Mouse (Mus musculus): Measurements from ENCODE around the gene Tns1. TPM values are rescaled to one million over a fixed set of nuclear protein-coding genes. Genes with fewer than 3 reads are reported as not detected.
"Not testable (repeated sequence)": the region's sequence is repeated elsewhere in the genome, so short reads cannot be mapped to it uniquely, and the experiment has no call there.

Tns1 gene
- polyA plus RNA-seq, 1 experiment from 2014 or later, result 184 TPM

- ATAC-seq (peak; percentile 30), DNase-seq (ENCODE audit: low spot score) (peak; percentile 77)
- Histone ChIP-seq H3K9me3 (ENCODE audit: low read length) (no peaks in the 10 kb centered on the region), H3K36me3 (ENCODE audit: insufficient read depth, low read length) (no peaks in the 10 kb centered on the region), H3K27me3 (replicated peaks; ENCODE audit: insufficient read depth, low read length) (no peaks in the 10 kb centered on the region), H3K9ac (replicated peaks; ENCODE audit: low read depth) (no peak overlapping the region), H3K4me2 (replicated peaks; ENCODE audit: low read depth, low read length) (no peak overlapping the region), H3K4me1 (ENCODE audit: insufficient read depth, low read depth, low read length) (peaks cover 7% of the 10 kb centered on the region), H3K4me3 (ENCODE audit: low read depth, low read length) (no peak overlapping the region), H3K27ac (ENCODE audit: low read length) (no peak overlapping the region)
- TF ChIP-seq CTCF (IDR thresholded peaks at IDR 0.05) (peak; percentile 98), EP300 (IDR thresholded peaks at IDR 0.05) (no peak)
- WGBS, result 11% methylated on average over 3 of the region's 3 CpGs
These were observed 222.8 kb downstream of the Tns1 start for GRCm38 (mm10) chr1:73901496-73901899.

GRCm38 (mm10) chr1:73895451-73895850 lies 228.8 kb downstream of the Tns1 start:
- not testable (repeated sequence) for H3K9ac ChIP-seq (replicated peaks; ENCODE audit: low read depth); H3K36me3 ChIP-seq (ENCODE audit: insufficient read depth, low read length); DNase-seq (ENCODE audit: low spot score); H3K4me1 ChIP-seq (ENCODE audit: insufficient read depth, low read depth, low read length); H3K27me3 ChIP-seq (replicated peaks; ENCODE audit: insufficient read depth, low read length); H3K27ac ChIP-seq (ENCODE audit: low read length); ATAC-seq; H3K9me3 ChIP-seq (ENCODE audit: low read length); H3K4me2 ChIP-seq (replicated peaks; ENCODE audit: low read depth, low read length); H3K4me3 ChIP-seq (ENCODE audit: low read depth, low read length)
- WGBS, result 96% methylated on average over 6 of the region's 6 CpGs

- H3K9me3 ChIP-seq (ENCODE audit: low read length), result no peaks in the 10 kb centered on the region
- no peaks in the 10 kb centered on the region for H3K27me3 ChIP-seq (replicated peaks; ENCODE audit: insufficient read depth, low read length)
- no peak overlapping the region for H3K9ac ChIP-seq (replicated peaks; ENCODE audit: low read depth)
- H3K4me1 ChIP-seq (ENCODE audit: insufficient read depth, low read depth, low read length), result no peaks in the 10 kb centered on the region
- no peak overlapping the region for H3K4me2 ChIP-seq (replicated peaks; ENCODE audit: low read depth, low read length)
- H3K4me3 ChIP-seq (ENCODE audit: low read depth, low read length), result no peak overlapping the region
- no peak for TF ChIP-seq CTCF (IDR thresholded peaks at IDR 0.05)
- no peak for TF ChIP-seq EP300 (IDR thresholded peaks at IDR 0.05)
- H3K27ac ChIP-seq (ENCODE audit: low read length), result no peak overlapping the region
- no peak for ATAC-seq
- DNase-seq (ENCODE audit: low spot score), result no peak
- H3K36me3 ChIP-seq (ENCODE audit: insufficient read depth, low read length), result no peaks in the 10 kb centered on the region
These were observed 243.5 kb downstream of the Tns1 start for GRCm38 (mm10) chr1:73880731-73881130.

GRCm38 (mm10) chr1:73875676-73876218 lies 248.5 kb downstream of the Tns1 start:
- Histone ChIP-seq H3K4me2 (replicated peaks; ENCODE audit: low read depth, low read length) (no peak overlapping the region), H3K4me3 (ENCODE audit: low read depth, low read length) (no peak overlapping the region), H3K36me3 (ENCODE audit: insufficient read depth, low read length) (no peaks in the 10 kb centered on the region), H3K4me1 (ENCODE audit: insufficient read depth, low read depth, low read length) (no peaks in the 10 kb centered on the region), H3K27me3 (replicated peaks; ENCODE audit: insufficient read depth, low read length) (no peaks in the 10 kb centered on the region), H3K9me3 (ENCODE audit: low read length) (no peaks in the 10 kb centered on the region), H3K27ac (ENCODE audit: low read length) (no peak overlapping the region), H3K9ac (replicated peaks; ENCODE audit: low read depth) (no peak overlapping the region)
- DNase-seq (ENCODE audit: low spot score) (peak; percentile 81), ATAC-seq (peak; percentile 77)
- 20% methylated on average over 1 of the region's 1 CpGs for WGBS
- no peak for TF ChIP-seq EP300 (IDR thresholded peaks at IDR 0.05)
- TF ChIP-seq CTCF (IDR thresholded peaks at IDR 0.05), result no peak

- H3K4me3 ChIP-seq (ENCODE audit: low read depth, low read length), result no peak overlapping the region
- no peak for DNase-seq (ENCODE audit: low spot score)
- no peak overlapping the region for H3K9ac ChIP-seq (replicated peaks; ENCODE audit: low read depth)
- H3K4me1 ChIP-seq (ENCODE audit: insufficient read depth, low read depth, low read length), result no peaks in the 10 kb centered on the region
- no peak overlapping the region for H3K27ac ChIP-seq (ENCODE audit: low read length)
- no peaks in the 10 kb centered on the region for H3K27me3 ChIP-seq (replicated peaks; ENCODE audit: insufficient read depth, low read length)
- H3K9me3 ChIP-seq (ENCODE audit: low read length), result no peaks in the 10 kb centered on the region
- 81% methylated on average over 3 of the region's 3 CpGs for WGBS
- H3K4me2 ChIP-seq (replicated peaks; ENCODE audit: low read depth, low read length), result no peak overlapping the region
- H3K36me3 ChIP-seq (ENCODE audit: insufficient read depth, low read length), result no peaks in the 10 kb centered on the region
- ATAC-seq, result no peak
- TF ChIP-seq CTCF (IDR thresholded peaks at IDR 0.05) (no peak), EP300 (IDR thresholded peaks at IDR 0.05) (no peak)
These were observed 259.9 kb downstream of the Tns1 start for GRCm38 (mm10) chr1:73864314-73864713.

- Histone ChIP-seq H3K4me2 (replicated peaks; ENCODE audit: low read depth, low read length) (peak overlapping the region; percentile 36), H3K9me3 (ENCODE audit: low read length) (no peaks in the 10 kb centered on the region), H3K27ac (ENCODE audit: low read length) (no peak overlapping the region), H3K36me3 (ENCODE audit: insufficient read depth, low read length) (no peaks in the 10 kb centered on the region), H3K4me3 (ENCODE audit: low read depth, low read length) (no peak overlapping the region), H3K9ac (replicated peaks; ENCODE audit: low read depth) (no peak overlapping the region), H3K4me1 (ENCODE audit: insufficient read depth, low read depth, low read length) (no peaks in the 10 kb centered on the region), H3K27me3 (replicated peaks; ENCODE audit: insufficient read depth, low read length) (no peaks in the 10 kb centered on the region)
- TF ChIP-seq CTCF (IDR thresholded peaks at IDR 0.05), result no peak
- no peak for TF ChIP-seq EP300 (IDR thresholded peaks at IDR 0.05)
- ATAC-seq (peak; percentile 47), DNase-seq (ENCODE audit: low spot score) (peak; percentile 33)
- 24% methylated on average over 11 of the region's 11 CpGs for WGBS
These were observed 261.2 kb downstream of the Tns1 start for GRCm38 (mm10) chr1:73863074-73863431.

Measured in lung, postnatal 0 days (tissue).